Mouse (Mus musculus) ovary, postnatal 14 days (tissue): ENCODE data around the gene BC017158.

ENCODE experiments used
- DNase-seq: peaks from one replicate; pipeline ENCODE4 v3.0.0; 2022; ENCODE audit warnings: low spot score

Gene BC017158

GRCm38 (mm10) chr7:128256783-128257334, 41.1 kb downstream of the BC017158 start:
- peak; percentile 54 for DNase-seq

- DNase-seq: no peak
Observed at GRCm38 (mm10) chr7:128255757-128256156, 42.2 kb downstream of the BC017158 start.

- DNase-seq: no peak
Observed at GRCm38 (mm10) chr7:128254978-128255377, 43.0 kb downstream of the BC017158 start.

GRCm38 (mm10) chr7:128252609-128253008, 45.4 kb downstream of the BC017158 start:
- no peak for DNase-seq

- DNase-seq: no peak
Observed at GRCm38 (mm10) chr7:128251946-128252345, 46.0 kb downstream of the BC017158 start.

- DNase-seq: no peak
Observed at GRCm38 (mm10) chr7:128249998-128250397, 48.0 kb downstream of the BC017158 start.

- DNase-seq: no peak
Observed at GRCm38 (mm10) chr7:128248081-128249042, 49.6 kb downstream of the BC017158 start.

GRCm38 (mm10) chr7:128247443-128247842, 50.5 kb downstream of the BC017158 start:
- DNase-seq: peak; percentile 86

- peak; percentile 49 for DNase-seq
Observed at GRCm38 (mm10) chr7:128246496-128247391, 51.2 kb downstream of the BC017158 start, which contains the start of gene Tgfb1i1. Tgfb1i1 (plus strand) TSS chr7:128246812.

GRCm38 (mm10) chr7:128245547-128245946, 52.4 kb downstream of the BC017158 start:
- DNase-seq: no peak

GRCm38 (mm10) chr7:128244410-128245025, 53.5 kb downstream of the BC017158 start:
- DNase-seq: no peak

GRCm38 (mm10) chr7:128243921-128244320, 54.0 kb downstream of the BC017158 start:
- no peak for DNase-seq

- no peak for DNase-seq
Observed at GRCm38 (mm10) chr7:128242331-128242730, 55.6 kb downstream of the BC017158 start.

- DNase-seq: no peak
Observed at GRCm38 (mm10) chr7:128240131-128240784, 57.7 kb downstream of the BC017158 start.

GRCm38 (mm10) chr7:128238991-128239390, 59.0 kb downstream of the BC017158 start:
- no peak for DNase-seq

- DNase-seq: peak; percentile 100
Observed at GRCm38 (mm10) chr7:128237927-128238778, 59.8 kb downstream of the BC017158 start, which contains the start of gene 9130023H24Rik. 9130023H24Rik (minus strand) TSS chr7:128238031.

- DNase-seq: no peak
Observed at GRCm38 (mm10) chr7:128237593-128237926, 60.4 kb downstream of the BC017158 start.

- DNase-seq: peak; percentile 84
Observed at GRCm38 (mm10) chr7:128236856-128237592, 60.9 kb downstream of the BC017158 start, which contains the start of gene Armc5. Armc5 (plus strand) TSS chr7:128237342.

GRCm38 (mm10) chr7:128236426-128236825, 61.5 kb downstream of the BC017158 start:
- no peak for DNase-seq
